32 mouse cellular contexts compared by ENCODE assay signal in genomic region chr4:10254029-10254690, GRCm38 (mm10).
A peak's percentile ranks its signal among the peaks of the same experiment; 100 is the strongest.
DNase-seq lines count a peak whose midpoint lies in the region; ATAC-seq and TF ChIP-seq lines count a peak whose summit lies in the region.
"Had no signal": no experiment of that assay in that cellular context is flagged by ENCODE, and none has a peak within 500 bp of the region (broad histone marks: within the 10 kb centered on the region; RNA-seq: fewer than 3 reads in every experiment).

No protein-coding gene starts in this region.

- H3K4me3 ChIP-seq in forebrain, embryonic 14.5 days (ENCODE audit: low read depth, low read length), result no peak overlapping the region
- no peak overlapping the region for H3K4me3 ChIP-seq in forebrain, embryonic 10.5 days
- no peak overlapping the region for H3K4me3 ChIP-seq in hindbrain, postnatal 0 days (ENCODE audit: low read length)
- H3K4me3 ChIP-seq in hindbrain, embryonic 13.5 days, result no peak overlapping the region
- H3K4me3 ChIP-seq in forebrain, postnatal 0 days (ENCODE audit: low read depth, low read length), result no peak overlapping the region
- H3K4me3 ChIP-seq: embryonic facial prominence, embryonic 12.5 days; embryonic facial prominence, embryonic 15.5 days; gastrocnemius, adult 2 months; heart, embryonic 12.5 days; heart, embryonic 15.5 days; hindbrain, embryonic 10.5 days; hindbrain, embryonic 15.5 days had no signal

- H3K9ac ChIP-seq in forebrain, embryonic 14.5 days (ENCODE audit: low read length), result no peak overlapping the region
- H3K9ac ChIP-seq in hindbrain, postnatal 0 days (replicated peaks; ENCODE audit: low read length), result no peak overlapping the region
- H3K9ac ChIP-seq in hindbrain, embryonic 13.5 days, result no peak overlapping the region
- H3K9ac ChIP-seq in forebrain, postnatal 0 days, result no peak overlapping the region
- H3K9ac ChIP-seq: embryonic facial prominence, embryonic 12.5 days; embryonic facial prominence, embryonic 15.5 days; heart, embryonic 12.5 days; heart, embryonic 15.5 days; hindbrain, embryonic 15.5 days had no signal

- no peak for TF ChIP-seq POLR2A in brain, embryonic 14.5 days (IDR thresholded peaks at IDR 0.05; ENCODE audit: borderline replicate concordance, extremely low read depth, insufficient read depth, insufficient read length, poor library complexity, severe bottlenecking)

- no peaks in the 10 kb centered on the region for H3K36me3 ChIP-seq in forebrain, embryonic 14.5 days (ENCODE audit: control insufficient read depth, insufficient read depth, low read length)
- H3K36me3 ChIP-seq in forebrain, embryonic 10.5 days (replicated peaks), result no peaks in the 10 kb centered on the region
- no peaks in the 10 kb centered on the region for H3K36me3 ChIP-seq in hindbrain, postnatal 0 days (ENCODE audit: insufficient read depth, low read length)
- H3K36me3 ChIP-seq in hindbrain, embryonic 13.5 days, result no peaks in the 10 kb centered on the region
- H3K36me3 ChIP-seq in forebrain, postnatal 0 days (ENCODE audit: insufficient read depth), result no peaks in the 10 kb centered on the region
- H3K36me3 ChIP-seq: embryonic facial prominence, embryonic 12.5 days; embryonic facial prominence, embryonic 15.5 days; G1E; heart, embryonic 12.5 days; heart, embryonic 15.5 days; hindbrain, embryonic 10.5 days; hindbrain, embryonic 15.5 days had no signal

- ATAC-seq in forebrain, embryonic 14.5 days, result peak; percentile 69; the same call in 1 of the 2 replicates
- ATAC-seq in hindbrain, postnatal 0 days, result no peak
- ATAC-seq in hindbrain, embryonic 13.5 days (ENCODE audit: low FRiP score), result no peak
- ATAC-seq in forebrain, postnatal 0 days, result peak; percentile 53
- ATAC-seq: inflammation-experienced regulatory T-cells, adult 6 months; intestine, embryonic 16.5 days; Patski had no signal

- no peak overlapping the region for H3K27ac ChIP-seq in forebrain, embryonic 14.5 days (ENCODE audit: low read depth, low read length)
- H3K27ac ChIP-seq in forebrain, embryonic 10.5 days, result no peak overlapping the region
- no peak overlapping the region for H3K27ac ChIP-seq in hindbrain, postnatal 0 days
- H3K27ac ChIP-seq in hindbrain, embryonic 13.5 days, result no peak overlapping the region
- no peak overlapping the region for H3K27ac ChIP-seq in forebrain, postnatal 0 days (ENCODE audit: low read depth, low read length)
- H3K27ac ChIP-seq: embryonic facial prominence, embryonic 12.5 days; embryonic facial prominence, embryonic 15.5 days; gastrocnemius, adult 2 months; heart, embryonic 15.5 days; hindbrain, embryonic 10.5 days; hindbrain, embryonic 15.5 days had no signal

- peak; percentile 29 for DNase-seq in forebrain, embryonic 14.5 days (ENCODE audit: low spot score)
- no peak for DNase-seq in forebrain, embryonic 10.5 days (ENCODE audit: extremely low spot score, low spot score)
- DNase-seq in hindbrain, postnatal 0 days (ENCODE audit: low spot score), result peak; percentile 13
- peak; percentile 64 for DNase-seq in brain, embryonic 14.5 days (ENCODE audit: low read depth)
- no peak for DNase-seq in forebrain, postnatal 0 days
- no peak for DNase-seq in liver
- no peak for DNase-seq in lung, postnatal 10 days
- DNase-seq: adrenal gland, postnatal 10 days; adrenal gland, postnatal 36 days; B cell, adult 2 months; cerebellum, adult 11 months; cerebellum, adult 2 months; cerebellum, adult 9-11 months; cerebellum, postnatal 25 days; gastrocnemius, adult 2 months; gastrocnemius, postnatal 14 days; heart, adult 18-20 months; heart, postnatal 10 days; heart, postnatal 36 days; kidney, adult 18-20 months had no signal

- H3K4me1 ChIP-seq in forebrain, embryonic 14.5 days (ENCODE audit: control insufficient read depth, insufficient read depth, low read length), result no peaks in the 10 kb centered on the region
- H3K4me1 ChIP-seq in forebrain, embryonic 10.5 days, result no peaks in the 10 kb centered on the region
- H3K4me1 ChIP-seq in hindbrain, postnatal 0 days (ENCODE audit: insufficient read depth, low read length), result no peaks in the 10 kb centered on the region
- no peaks in the 10 kb centered on the region for H3K4me1 ChIP-seq in hindbrain, embryonic 13.5 days (replicated peaks)
- no peaks in the 10 kb centered on the region for H3K4me1 ChIP-seq in forebrain, postnatal 0 days (ENCODE audit: insufficient read depth)
- H3K4me1 ChIP-seq: embryonic facial prominence, embryonic 12.5 days; embryonic facial prominence, embryonic 15.5 days; hindbrain, embryonic 10.5 days; hindbrain, embryonic 15.5 days had no signal

- no peaks in the 10 kb centered on the region for H3K27me3 ChIP-seq in forebrain, embryonic 14.5 days (replicated peaks; ENCODE audit: control insufficient read depth, insufficient read depth, low read length)
- no peaks in the 10 kb centered on the region for H3K27me3 ChIP-seq in forebrain, embryonic 10.5 days (ENCODE audit: poor library complexity, severe bottlenecking)
- no peaks in the 10 kb centered on the region for H3K27me3 ChIP-seq in hindbrain, postnatal 0 days (ENCODE audit: insufficient read depth, low read length)
- H3K27me3 ChIP-seq in hindbrain, embryonic 13.5 days, result no peaks in the 10 kb centered on the region
- no peaks in the 10 kb centered on the region for H3K27me3 ChIP-seq in forebrain, postnatal 0 days (ENCODE audit: insufficient read depth, low read length)
- H3K27me3 ChIP-seq: CH12.LX; embryonic facial prominence, embryonic 12.5 days; embryonic facial prominence, embryonic 15.5 days; heart, embryonic 12.5 days; heart, embryonic 15.5 days; hindbrain, embryonic 15.5 days; Patski had no signal

- H3K4me2 ChIP-seq in forebrain, embryonic 14.5 days (ENCODE audit: low read length), result no peak overlapping the region
- no peak overlapping the region for H3K4me2 ChIP-seq in hindbrain, postnatal 0 days (ENCODE audit: low read depth, low read length)
- no peak overlapping the region for H3K4me2 ChIP-seq in hindbrain, embryonic 13.5 days
- no peak overlapping the region for H3K4me2 ChIP-seq in forebrain, postnatal 0 days (ENCODE audit: low read depth)
- H3K4me2 ChIP-seq: embryonic facial prominence, embryonic 12.5 days; embryonic facial prominence, embryonic 15.5 days; heart, embryonic 12.5 days; heart, embryonic 15.5 days; hindbrain, embryonic 15.5 days had no signal

- no peak for TF ChIP-seq CTCF in hindbrain, postnatal 0 days (IDR thresholded peaks at IDR 0.05; ENCODE audit: low read depth)
- TF ChIP-seq CTCF in brain, embryonic 14.5 days (IDR thresholded peaks at IDR 0.05; ENCODE audit: borderline replicate concordance, extremely low read depth, insufficient read depth, insufficient read length), result no peak
- TF ChIP-seq CTCF in forebrain, postnatal 0 days (IDR thresholded peaks at IDR 0.05; ENCODE audit: low read depth), result no peak

- no peaks in the 10 kb centered on the region for H3K9me3 ChIP-seq in forebrain, embryonic 14.5 days (replicated peaks; ENCODE audit: control insufficient read depth, low read length)
- no peaks in the 10 kb centered on the region for H3K9me3 ChIP-seq in forebrain, embryonic 10.5 days
- no peaks in the 10 kb centered on the region for H3K9me3 ChIP-seq in hindbrain, postnatal 0 days (ENCODE audit: low read length)
- H3K9me3 ChIP-seq in hindbrain, embryonic 13.5 days, result no peaks in the 10 kb centered on the region
- no peaks in the 10 kb centered on the region for H3K9me3 ChIP-seq in forebrain, postnatal 0 days (ENCODE audit: low read length)
- H3K9me3 ChIP-seq: embryonic facial prominence, embryonic 12.5 days; embryonic facial prominence, embryonic 15.5 days; G1E; heart, embryonic 12.5 days; heart, embryonic 15.5 days; hindbrain, embryonic 10.5 days; hindbrain, embryonic 15.5 days had no signal

- 57% methylated on average over 6 of the region's 6 CpGs for WGBS in forebrain, embryonic 14.5 days
- WGBS in forebrain, embryonic 10.5 days, result 88% methylated on average over 6 of the region's 6 CpGs
- 64% methylated on average over 6 of the region's 6 CpGs for WGBS in hindbrain, postnatal 0 days
- 77% methylated on average over 6 of the region's 6 CpGs for WGBS in hindbrain, embryonic 13.5 days
- WGBS in forebrain, postnatal 0 days, result 45% methylated on average over 6 of the region's 6 CpGs

Comparison
In these comparisons a context has a peak if more than half of its experiments do, and no peak if none do; other contexts are left out.
1. DNase-seq: peak in forebrain, embryonic 14.5 days (single experiment), hindbrain, postnatal 0 days (single experiment) and brain, embryonic 14.5 days (single experiment); none in forebrain, embryonic 10.5 days (single experiment), forebrain, postnatal 0 days (single experiment), liver (single experiment) and lung, postnatal 10 days (single experiment).
2. ATAC-seq: peak in forebrain, embryonic 14.5 days (single experiment) and forebrain, postnatal 0 days (single experiment); none in hindbrain, postnatal 0 days (single experiment) and hindbrain, embryonic 13.5 days (single experiment).